Mouse (Mus musculus) left cerebral cortex, postnatal 36 days (tissue): Measurements from ENCODE around the gene 4930402K13Rik. TPM values are rescaled to one million over a fixed set of nuclear protein-coding genes. Genes with fewer than 3 reads are reported as not detected.
"Not testable (repeated sequence)": the region's sequence is repeated elsewhere in the genome, so short reads cannot be mapped to it uniquely, and the experiment has no call there.

Experiments
- DNase-seq, 2 experiments: peaks; one replicate each; pipeline ENCODE4 v3.0.0; 2021 to 2022; ENCODE audit warnings: low spot score in 2 of 2, mixed read lengths in 1 of 2
- intact Hi-C: fragments of 180-260 bp; cut with DNase I; formaldehyde crosslinking; loops from one replicate; pipeline ENCODE4 v1.15.1; 2025
- total RNA-seq, 2 experiments: library from RNA; stranded (reverse); gene quantifications; 2 replicates each; pipeline ENCODE4 v1.2.3; 2021

The 4930402K13Rik gene
- total RNA-seq: not detected

DNA sequence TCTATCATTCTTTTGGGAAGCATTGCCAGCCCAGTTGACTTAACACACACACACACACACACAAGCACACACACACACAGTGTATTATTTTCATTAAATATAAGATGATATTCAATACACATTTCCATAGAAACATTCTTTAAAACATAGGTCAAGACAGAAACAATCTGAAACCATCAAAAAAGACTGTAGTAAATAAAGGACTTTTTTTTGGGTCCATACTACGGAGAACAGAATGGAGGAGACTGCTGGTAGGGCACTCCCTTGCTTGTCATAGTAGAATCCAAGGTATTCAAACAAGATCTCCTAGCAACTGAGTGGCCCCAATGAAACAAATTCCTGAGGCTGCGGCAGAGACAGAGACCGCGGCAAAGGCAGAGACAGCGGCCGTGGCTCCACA, at the start of gene 4930402K13Rik:
Gene 4930402K13Rik (plus strand): TSS at position 301 of the 400 bp plus-strand sequence.
- DNase-seq: no peak
- intact Hi-C loops: no loop called here

DNA sequence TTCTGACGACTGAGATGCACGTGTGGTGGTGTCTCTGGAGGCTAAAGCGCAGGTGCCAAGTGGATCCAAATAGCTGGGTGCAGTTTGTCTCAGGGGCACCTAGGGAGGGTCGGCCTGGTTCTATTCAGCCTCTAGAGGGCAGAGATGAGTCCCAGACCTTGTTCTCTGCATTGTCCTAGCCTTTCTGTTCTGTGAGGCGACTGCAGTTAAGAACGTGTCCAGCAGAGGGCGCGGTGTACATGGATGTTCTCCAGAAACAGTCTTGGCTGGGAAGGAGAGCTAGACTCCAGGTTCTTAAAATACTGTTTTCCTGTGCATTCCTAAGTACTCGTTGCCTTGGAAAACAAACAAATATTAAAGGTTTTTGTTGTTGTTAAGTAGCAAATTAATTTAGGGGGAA, 43.4 kb upstream of the 4930402K13Rik start:
- DNase-seq: peak; percentile 58 to 84
- intact Hi-C loops: not testable (repeated sequence)

DNA sequence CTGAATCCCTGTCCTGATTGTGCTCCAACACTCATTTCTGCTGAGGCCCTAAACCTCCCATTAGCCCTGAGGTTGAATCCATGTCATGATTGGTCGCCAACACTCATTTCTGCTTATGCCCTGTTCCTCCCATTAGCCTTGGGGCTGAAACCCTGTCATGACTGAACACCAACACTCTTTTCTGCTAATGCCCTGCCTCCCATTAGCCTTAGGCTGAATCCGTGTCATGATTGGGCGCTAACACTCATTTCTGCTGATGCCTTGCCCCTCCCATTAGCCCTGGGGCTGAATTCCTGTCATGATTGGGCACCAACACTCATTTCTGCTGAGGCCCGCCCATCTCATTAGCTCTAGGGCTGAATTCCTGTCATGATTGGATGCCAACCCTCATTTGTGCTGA, 42.3 kb upstream of the 4930402K13Rik start:
- no peak for DNase-seq
- intact Hi-C loops: no loop called here

DNA sequence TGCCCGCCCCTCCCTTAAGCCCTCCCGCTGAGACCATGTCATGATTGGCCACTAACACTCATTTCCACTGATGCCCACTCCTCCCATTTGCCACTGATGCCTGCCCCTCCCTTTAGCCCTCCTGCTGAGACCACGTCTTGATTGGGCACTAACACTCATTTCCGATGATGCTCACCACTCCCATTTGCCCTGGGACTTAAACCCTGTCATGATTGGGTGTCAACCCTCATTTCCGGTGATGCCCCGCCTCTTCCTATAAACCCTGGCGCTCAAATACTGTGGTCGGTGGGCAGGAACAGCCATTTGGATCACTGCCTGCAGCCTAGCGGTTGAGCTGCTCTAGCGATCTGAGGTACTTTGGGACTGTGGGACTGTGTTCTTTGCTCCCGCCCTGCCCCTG, 41.6 kb upstream of the 4930402K13Rik start, which contains the start of gene Fthl17f:
Gene Fthl17f (plus strand): TSS at position 301 of the 400 bp plus-strand sequence.
- DNase-seq, intact Hi-C loops: not testable (repeated sequence)

DNA sequence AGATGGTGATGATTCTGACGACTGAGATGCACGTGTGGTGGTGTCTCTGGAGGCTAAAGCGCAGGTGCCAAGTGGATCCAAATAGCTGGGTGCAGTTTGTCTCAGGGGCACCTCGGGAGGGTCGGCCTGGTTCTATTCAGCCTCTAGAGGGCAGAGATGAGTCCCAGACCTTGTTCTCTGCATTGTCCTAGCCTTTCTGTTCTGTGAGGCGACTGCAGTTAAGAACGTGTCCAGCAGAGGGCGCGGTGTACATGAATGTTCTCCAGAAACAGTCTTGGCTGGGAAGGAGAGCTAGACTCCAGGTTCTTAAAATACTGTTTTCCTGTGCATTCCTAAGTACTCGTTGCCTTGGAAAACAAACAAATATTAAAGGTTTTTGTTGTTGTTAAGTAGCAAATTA, 26.7 kb upstream of the 4930402K13Rik start:
- peak; percentile 58 to 77 for DNase-seq
- intact Hi-C loops: not testable (repeated sequence)

DNA sequence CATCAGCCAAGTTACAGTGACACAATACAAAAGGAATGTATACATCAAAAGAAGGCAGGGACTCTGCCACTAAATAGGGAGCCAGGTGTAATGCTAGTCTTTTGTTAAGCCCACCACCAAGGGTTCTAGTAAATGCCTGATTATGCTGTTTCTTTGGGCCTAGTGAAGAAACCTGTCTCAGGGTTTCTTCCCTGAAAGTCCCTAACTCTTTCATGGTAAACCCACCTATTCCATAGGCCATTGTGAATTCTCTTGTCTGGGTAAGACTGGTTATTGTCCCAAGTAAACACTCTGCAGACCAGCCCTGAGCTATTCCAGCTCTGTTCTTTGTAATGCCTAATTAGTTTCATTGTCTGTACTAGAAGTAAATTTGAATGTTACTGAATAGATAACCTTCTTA, 9.3 kb upstream of the 4930402K13Rik start:
- DNase-seq, intact Hi-C loops: not testable (repeated sequence)

DNA sequence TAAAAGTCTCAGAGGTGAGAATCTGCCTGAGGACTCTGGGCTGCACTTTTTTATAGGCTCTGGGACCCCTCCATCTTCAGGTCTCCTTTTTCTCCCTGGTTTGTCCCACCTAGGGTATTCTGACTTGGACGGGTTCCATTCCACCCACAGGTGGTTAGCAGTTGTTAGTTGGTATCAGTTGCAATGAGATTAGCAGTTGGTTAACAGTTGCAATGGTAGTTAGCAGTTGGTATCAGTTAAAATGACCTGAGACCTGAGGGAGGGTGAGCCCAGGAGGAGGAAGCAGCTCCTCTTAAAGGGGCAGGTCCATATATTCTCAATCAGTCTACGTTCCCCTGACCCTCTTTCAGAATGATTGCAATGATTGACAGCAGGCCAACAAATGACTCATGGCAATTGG, 6.0 kb downstream of the 4930402K13Rik start:
- intact Hi-C loops: no loop called here

DNA sequence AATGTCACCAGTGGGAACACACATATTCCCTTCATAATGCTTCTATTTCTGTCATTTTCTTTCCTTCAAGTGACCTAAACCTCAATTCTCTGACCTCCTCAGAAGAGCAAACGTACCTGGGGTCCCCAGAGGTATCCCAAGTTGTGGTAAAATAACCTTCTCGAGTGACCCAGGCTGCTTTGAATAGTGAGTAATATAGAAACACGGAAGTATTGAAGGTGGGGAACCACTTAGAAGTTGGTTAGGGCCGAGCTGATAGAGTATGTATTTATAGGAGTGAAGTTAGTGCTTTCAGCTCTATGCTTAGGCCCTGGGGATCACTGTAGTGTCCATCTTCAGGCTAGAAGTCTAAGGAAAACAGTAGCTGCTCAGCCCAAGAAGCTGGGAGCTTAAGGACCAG, 20.6 kb downstream of the 4930402K13Rik start:
- intact Hi-C loops: no loop called here
- no peak for DNase-seq

More for the DNA sequence above, 6.0 kb downstream of the 4930402K13Rik start:
- no peak for DNase-seq

DNA sequence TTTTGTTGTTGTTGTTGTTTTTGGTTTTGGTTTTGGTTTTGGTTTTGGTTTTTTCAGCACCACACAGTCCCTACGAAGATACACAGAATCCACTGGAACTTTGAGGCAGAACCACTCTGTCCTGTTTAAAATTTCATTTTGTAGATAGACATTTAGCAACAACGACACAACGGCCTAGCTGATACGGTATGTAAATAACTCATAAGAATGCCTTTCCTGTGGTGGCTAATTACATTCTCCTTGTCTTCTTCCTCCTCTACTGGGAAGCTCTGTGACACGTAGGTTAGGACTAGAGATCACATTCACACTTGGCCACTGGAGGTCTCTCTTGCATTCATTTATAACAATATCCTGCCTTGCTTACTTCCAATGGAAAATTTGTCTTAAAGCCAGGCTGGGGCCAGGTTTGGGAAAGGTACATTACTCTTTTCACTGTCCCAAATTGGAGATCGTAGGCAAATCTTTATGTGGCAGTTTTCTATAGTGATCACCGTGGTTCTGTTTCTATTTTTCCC, 24.0 kb downstream of the 4930402K13Rik start:
- DNase-seq: peak; percentile 3 to 7
- intact Hi-C loops: loop anchor here (2.0 kb wide), 1 partner anchor 942 kb away; no protein-coding TSS in a partner anchor

DNA sequence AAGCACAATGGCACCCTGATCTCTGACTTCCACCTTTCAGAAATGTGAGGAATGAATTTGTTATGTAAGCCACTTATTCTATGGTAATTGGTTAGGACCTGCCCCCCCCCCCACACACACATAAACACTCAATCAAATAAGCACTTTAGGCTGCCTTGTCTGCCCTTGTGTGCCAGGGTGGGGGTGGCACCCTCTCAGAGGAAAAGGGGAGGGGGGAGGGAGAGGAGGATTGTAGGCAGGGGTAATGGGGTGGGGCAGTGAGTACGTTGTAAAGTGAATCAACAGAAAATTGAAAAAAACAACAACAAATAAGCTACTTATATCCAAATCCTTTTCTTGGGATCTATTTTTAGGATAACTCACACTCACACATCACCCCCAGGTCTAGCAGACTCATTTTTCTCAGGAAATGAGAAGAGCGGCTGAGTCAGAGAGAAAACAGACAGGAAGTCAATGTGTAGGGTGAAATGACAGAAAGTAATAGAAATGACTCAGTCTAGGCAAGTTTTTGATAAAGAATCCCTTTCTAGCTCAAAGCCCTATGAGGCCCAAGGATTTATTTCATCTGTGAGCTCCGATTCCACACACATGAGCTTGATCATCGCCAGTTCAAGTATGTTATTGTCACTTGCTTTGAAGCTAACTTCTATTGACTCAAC, 35.1 kb downstream of the 4930402K13Rik start:
- intact Hi-C loops: no loop called here
- no peak for DNase-seq

DNA sequence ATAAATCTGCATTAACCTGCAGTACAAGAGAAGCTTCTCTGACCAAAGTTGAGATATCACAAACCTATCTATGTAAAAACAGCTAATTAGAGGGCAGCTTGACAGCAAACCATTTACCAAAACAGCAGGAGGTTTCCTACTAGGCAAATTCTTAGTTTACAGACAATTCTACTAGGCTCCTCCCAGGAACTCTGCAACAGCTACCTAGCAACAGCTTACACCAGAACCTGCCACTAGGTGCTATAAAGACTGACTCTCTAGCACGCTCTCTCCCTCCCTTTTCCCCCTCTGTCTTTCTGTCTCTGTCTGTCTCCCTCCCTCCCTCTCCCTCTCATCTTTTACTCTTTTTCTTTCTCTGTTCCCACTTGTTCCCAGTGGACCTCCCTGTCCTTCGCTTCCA, 38.3 kb downstream of the 4930402K13Rik start:
- intact Hi-C loops: no loop called here
- no peak for DNase-seq

Other genes with a start within 250 kb of the 4930402K13Rik start
- not detected for gene Gm5751, start 230.3 kb upstream of the 4930402K13Rik start, total RNA-seq
- gene B630019K06Rik, start 212.2 kb upstream of the 4930402K13Rik start, total RNA-seq: 10 to 100 TPM; 29.4 to 34.5 TPM
- gene Fthl17b, start 141.6 kb upstream of the 4930402K13Rik start, total RNA-seq: not detected
- not detected for gene Fthl17c, start 128.0 kb upstream of the 4930402K13Rik start, total RNA-seq
- not detected for gene Fthl17d, start 117.8 kb upstream of the 4930402K13Rik start, total RNA-seq
- gene Fthl17e, start 71.1 kb upstream of the 4930402K13Rik start, total RNA-seq: not detected
- not detected for gene Fthl17f, start 41.5 kb upstream of the 4930402K13Rik start, total RNA-seq
- gene Lancl3, start 95.3 kb downstream of the 4930402K13Rik start, total RNA-seq: 1 to 10 TPM; 5.8 to 6.9 TPM
- not detected for gene Gm14862, start 152.3 kb downstream of the 4930402K13Rik start, total RNA-seq
- gene Xk, start 168.2 kb downstream of the 4930402K13Rik start, total RNA-seq: 10 to 100 TPM; 13.2 to 15.7 TPM
- not detected for gene H2al1m, start 179.2 kb downstream of the 4930402K13Rik start, total RNA-seq
- not detected for gene H2al1k, start 246.1 kb downstream of the 4930402K13Rik start, total RNA-seq